Mouse (Mus musculus) hindbrain, postnatal 0 days (tissue): ENCODE measurements at regions not wholly inside any gene's neighbourhood (a gene's known extent, or its start where the extent isn't known, plus 50 kb on each side); places are given as distances from the start of the nearest gene placed in this dataset.

Experiments
- ATAC-seq: fragments of 200-750 bp; cut with Nextera tagmentation; 2 replicates; pipeline ENCODE4 v1.8.0; 2017; ENCODE audit warnings: mild to moderate bottlenecking, moderate TSS enrichment, moderate library complexity
- DNase-seq: peaks from one replicate; pipeline ENCODE4 v3.0.0-alpha.2; 2015; ENCODE audit warnings: low spot score
- H3K27ac ChIP-seq: fragments of 300-500 bp; sonication (generic); 2 replicates; pipeline ENCODE4 v1.5.1; 2014; ENCODE audit warnings: mild to moderate bottlenecking
- H3K27me3 ChIP-seq: fragments of 300-500 bp; sonication (generic); 2 replicates; pipeline ENCODE4 v1.6.1; 2014; ENCODE audit warnings: low read length, mixed read lengths; ENCODE audit not compliant: insufficient read depth
- H3K36me3 ChIP-seq: fragments of 300-500 bp; sonication (generic); 2 replicates; pipeline ENCODE4 v1.6.1; 2014; ENCODE audit warnings: low read length, mixed read lengths; ENCODE audit not compliant: insufficient read depth
- H3K4me1 ChIP-seq: fragments of 300-500 bp; sonication (generic); 2 replicates; pipeline ENCODE4 v1.6.1; 2014; ENCODE audit warnings: antibody characterized with exemption, low read length, mixed read lengths; ENCODE audit not compliant: insufficient read depth
- H3K4me2 ChIP-seq: fragments of 300-500 bp; sonication (generic); 2 replicates; pipeline ENCODE4 v1.6.1; 2014; ENCODE audit warnings: low read depth, mild to moderate bottlenecking, low read length, moderate library complexity, mixed read lengths
- H3K4me3 ChIP-seq: fragments of 300-500 bp; sonication (generic); 2 replicates; pipeline ENCODE4 v1.5.1; 2014; ENCODE audit warnings: low read length
- H3K9ac ChIP-seq: fragments of 300-500 bp; sonication (generic); replicated peaks from 2 replicates; pipeline ENCODE4 v1.6.1; 2014; ENCODE audit warnings: mild to moderate bottlenecking, low read length, moderate library complexity, mixed read lengths
- H3K9me3 ChIP-seq: fragments of 300-500 bp; sonication (generic); 2 replicates; pipeline ENCODE4 v1.6.1; 2016; ENCODE audit warnings: low read length, mixed read lengths
- CTCF ChIP-seq: IDR thresholded peaks from 2 replicates; pipeline ENCODE4 v1.5.1; 2016; ENCODE audit warnings: antibody characterized with exemption, control low read depth, low read depth
- WGBS: fragments of 180-500 bp; shearing (Covaris S2); extraction: QIAGEN DNeasy Blood & Tissue Kit; methylation state at CpG from one replicate; pipeline ENCODE4 v1.1.7; 2014; 5-methylcytosine and 5-hydroxymethylcytosine counted together

DNA sequence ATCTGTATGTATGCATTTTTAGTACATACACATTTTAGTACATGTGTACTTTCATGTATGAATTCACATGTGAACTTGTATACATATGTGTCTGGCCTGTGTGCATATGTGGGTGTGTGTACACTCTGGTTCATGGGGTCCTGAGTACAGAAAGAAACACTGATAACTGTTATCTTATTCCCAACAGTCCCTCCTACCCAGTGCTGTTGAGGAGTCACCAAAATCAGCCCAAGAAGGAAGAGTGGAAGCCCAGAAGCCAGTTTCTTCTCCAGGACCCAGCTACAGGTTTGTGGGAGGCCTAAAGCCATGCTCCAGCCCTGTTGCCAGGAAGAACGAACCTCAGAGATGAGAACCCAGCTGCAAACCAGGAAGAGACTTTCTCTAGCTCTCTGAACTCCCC, 53.6 kb upstream of the Irf2bp2 start:
- Histone ChIP-seq H3K9ac (no peak overlapping the region), H3K4me2 (no peak overlapping the region), H3K36me3 (no peaks in the 10 kb centered on the region), H3K27ac (no peak overlapping the region), H3K27me3 (no peaks in the 10 kb centered on the region), H3K4me3 (no peak overlapping the region), H3K4me1 (no peaks in the 10 kb centered on the region), H3K9me3 (no peaks in the 10 kb centered on the region)
- TF ChIP-seq CTCF = no peak
- DNase-seq (no peak), ATAC-seq (no peak)
- WGBS = 59% methylated on average over 1 of the region's 1 CpGs

DNA sequence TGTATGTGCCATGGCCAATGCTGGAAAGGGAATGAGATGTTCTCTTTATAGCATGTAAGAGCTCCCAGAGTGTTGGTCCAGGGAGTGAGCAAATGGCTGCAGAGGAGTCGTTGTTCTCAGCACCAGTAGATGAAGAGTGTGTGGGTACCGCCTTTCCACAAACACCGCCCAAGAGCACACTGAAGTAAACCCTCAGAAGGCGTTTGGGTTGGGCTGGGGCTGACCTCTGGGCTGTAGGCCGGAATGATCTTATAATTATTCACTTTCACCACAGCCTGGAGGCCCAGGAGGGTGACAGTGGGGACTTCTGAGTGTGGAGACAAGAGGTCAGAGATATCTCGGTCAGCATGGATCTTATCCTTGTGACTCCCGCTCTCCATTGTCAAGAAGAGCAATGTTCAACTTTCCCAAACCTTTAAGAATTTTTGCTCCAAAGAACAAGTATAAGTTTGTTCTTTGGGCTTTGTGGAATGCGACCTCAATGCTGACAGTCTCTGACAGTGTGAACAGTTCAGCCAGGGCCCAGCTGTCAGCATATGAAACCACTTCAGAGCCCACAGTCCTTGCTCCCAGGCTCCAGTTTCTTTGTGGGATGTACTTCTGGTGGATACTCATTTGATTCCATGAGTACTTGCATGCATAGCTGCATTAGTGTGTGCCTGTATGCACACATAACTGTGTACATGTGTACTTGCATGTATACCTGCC, 53.0 kb upstream of the Irf2bp2 start:
- Histone ChIP-seq H3K27me3 (no peaks in the 10 kb centered on the region), H3K4me3 (no peak overlapping the region), H3K27ac (no peak overlapping the region), H3K36me3 (no peaks in the 10 kb centered on the region), H3K9me3 (no peaks in the 10 kb centered on the region), H3K4me1 (no peaks in the 10 kb centered on the region), H3K4me2 (no peak overlapping the region), H3K9ac (no peak overlapping the region)
- no peak for TF ChIP-seq CTCF
- ATAC-seq (no peak), DNase-seq (no peak)
- 85% methylated on average over 8 of the region's 8 CpGs for WGBS

- DNase-seq (no peak), ATAC-seq (no peak)
- H3K27me3 ChIP-seq = no peaks in the 10 kb centered on the region
- H3K9me3 ChIP-seq = 0 out of 2 replicates have a peak, but pooled peaks cover 4% of the 10 kb centered on the region
- H3K9ac ChIP-seq = no peak overlapping the region
- no peaks in the 10 kb centered on the region for H3K4me1 ChIP-seq
- no peak overlapping the region for H3K4me2 ChIP-seq
- WGBS = 72% methylated on average over 5 of the region's 5 CpGs
- no peak for TF ChIP-seq CTCF
- no peak overlapping the region for H3K27ac ChIP-seq
- H3K36me3 ChIP-seq = no peaks in the 10 kb centered on the region
- no peak overlapping the region for H3K4me3 ChIP-seq
Observed at GRCm38 (mm10) chr8:126644179-126644578, 50.4 kb upstream of the Irf2bp2 start.
